19 mouse cellular contexts compared by ENCODE assay signal in genomic region chr6:99545437-99545836, GRCm38 (mm10).
"Had no signal": no experiment of that assay in that cellular context is flagged by ENCODE, and none has a peak within 500 bp of the region (broad histone marks: within the 10 kb centered on the region; RNA-seq: fewer than 3 reads in every experiment).

No protein-coding gene starts in this region.

- H3K36me3 ChIP-seq: liver, embryonic 12.5 days; midbrain, embryonic 10.5 days; neural tube, embryonic 13.5 days; neural tube, embryonic 15.5 days had no signal

- H3K27ac ChIP-seq: liver, embryonic 12.5 days; liver, embryonic 14.5 days; midbrain, embryonic 10.5 days; midbrain, embryonic 13.5 days; neural tube, embryonic 13.5 days; neural tube, embryonic 15.5 days had no signal

- H3K4me1 ChIP-seq: liver, embryonic 12.5 days; midbrain, embryonic 10.5 days; midbrain, embryonic 13.5 days; neural tube, embryonic 13.5 days; neural tube, embryonic 15.5 days had no signal

- H3K4me3 ChIP-seq: liver, embryonic 12.5 days; midbrain, embryonic 10.5 days; midbrain, embryonic 13.5 days; myocyte; neural tube, embryonic 13.5 days; neural tube, embryonic 15.5 days had no signal

- H3K9me3 ChIP-seq: liver, embryonic 12.5 days; midbrain, embryonic 10.5 days; neural tube, embryonic 15.5 days had no signal

- DNase-seq: lung, adult 18-20 months; lung, postnatal 4 days; retina, postnatal 1 day; right cerebral cortex, adult 18-20 months; right cerebral cortex, postnatal 25 days; right cerebral cortex, postnatal 4 days; spleen, adult 18-20 months; thymus, adult 18-20 months; thymus, postnatal 14 days; thymus, postnatal 36 days had no signal

- H3K4me2 ChIP-seq: liver, embryonic 12.5 days; midbrain, embryonic 13.5 days; neural tube, embryonic 13.5 days; neural tube, embryonic 15.5 days had no signal

- H3K27me3 ChIP-seq: liver, embryonic 12.5 days; midbrain, embryonic 13.5 days; neural tube, embryonic 13.5 days; neural tube, embryonic 15.5 days had no signal

- ATAC-seq: liver, embryonic 12.5 days; lung, postnatal 0 days; midbrain, embryonic 13.5 days; midbrain, embryonic 16.5 days had no signal

- H3K9ac ChIP-seq: liver, embryonic 12.5 days; liver, embryonic 14.5 days; midbrain, embryonic 13.5 days; neural tube, embryonic 13.5 days; neural tube, embryonic 15.5 days had no signal
